Mouse (Mus musculus) thymus, adult 2 months (tissue): ENCODE results near the gene Gm960.

Source experiments
- CTCF ChIP-seq: fragments of 200-500 bp; IDR thresholded peaks from 2 replicates; pipeline ENCODE4 v1.5.1; 2012; ENCODE audit warnings: mild to moderate bottlenecking, control low read depth, low read length, moderate library complexity, borderline replicate concordance; ENCODE audit not compliant: control insufficient read depth, poor library complexity, insufficient read depth; ENCODE audit errors: extremely low read depth
- POLR2A ChIP-seq: fragments of 200-500 bp; IDR thresholded peaks from 2 replicates; pipeline ENCODE4 v1.6.1; 2012; ENCODE audit warnings: mild to moderate bottlenecking, low read length, control low read depth, moderate library complexity; ENCODE audit not compliant: control insufficient read depth, poor library complexity, insufficient read depth; ENCODE audit errors: extremely low read depth

DNA sequence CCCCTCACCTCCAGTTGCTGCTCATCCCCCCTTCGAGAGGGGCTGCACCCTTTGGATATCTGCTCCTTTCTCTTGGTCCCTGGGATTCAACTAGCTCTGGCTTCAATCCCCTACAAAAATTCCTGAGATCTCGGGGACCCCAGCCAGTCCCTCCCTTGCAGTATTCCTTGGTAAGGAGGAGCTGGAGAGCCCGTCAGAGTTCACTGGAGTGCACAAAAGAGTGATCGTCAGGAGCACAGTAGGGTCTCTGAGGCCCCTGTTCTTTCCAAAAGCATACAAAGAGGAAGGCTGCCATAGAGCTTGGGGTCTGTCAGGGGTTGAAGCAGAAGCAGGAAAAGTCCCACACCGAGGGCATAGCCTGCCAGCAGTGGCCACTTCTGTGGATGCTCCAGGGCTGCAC is 75.7 kb downstream of the Gm960 start:
- TF ChIP-seq CTCF = no peak
- TF ChIP-seq POLR2A = no peak
